Mouse (Mus musculus): Measurements from ENCODE around the gene Rpl36al.

Gene Rpl36al

GRCm38 (mm10) chr12:69158765-69159577 is 24.9 kb downstream of the Rpl36al start, which contains the start of gene Rps29:
Gene Rps29, minus strand, starts transcription at chr12:69159186.
- peak; percentile 100 for DNase-seq (ENCODE audit: low read depth, low spot score)

- DNase-seq (ENCODE audit: low read depth, low spot score) = no peak
These were observed 25.5 kb downstream of the Rpl36al start for GRCm38 (mm10) chr12:69158366-69158764.

GRCm38 (mm10) chr12:69157107-69157506 is 26.8 kb downstream of the Rpl36al start:
- no peak for DNase-seq (ENCODE audit: low read depth, low spot score)

GRCm38 (mm10) chr12:69156436-69156835 is 27.4 kb downstream of the Rpl36al start:
- DNase-seq (ENCODE audit: low read depth, low spot score) = no peak

GRCm38 (mm10) chr12:69155923-69156322 is 28.0 kb downstream of the Rpl36al start:
- DNase-seq (ENCODE audit: low read depth, low spot score) = no peak

- no peak for DNase-seq (ENCODE audit: low read depth, low spot score)
These were observed 33.8 kb downstream of the Rpl36al start for GRCm38 (mm10) chr12:69150049-69150448.

GRCm38 (mm10) chr12:69147166-69147735 is 36.6 kb downstream of the Rpl36al start:
- DNase-seq (ENCODE audit: low read depth, low spot score) = no peak

- no peak for DNase-seq (ENCODE audit: low read depth, low spot score)
These were observed 40.4 kb downstream of the Rpl36al start for GRCm38 (mm10) chr12:69143460-69143859.

GRCm38 (mm10) chr12:69139841-69140240 is 44.0 kb downstream of the Rpl36al start:
- no peak for DNase-seq (ENCODE audit: low read depth, low spot score)

- DNase-seq (ENCODE audit: low read depth, low spot score) = no peak
These were observed 44.7 kb downstream of the Rpl36al start for GRCm38 (mm10) chr12:69139201-69139600.
